Mouse (Mus musculus): ENCODE measurements around the gene Fbxo34.

The Fbxo34 gene

GRCm38 (mm10) chr14:47472743-47473546 lies 22.7 kb downstream of the Fbxo34 start:
- DNase-seq (ENCODE audit: low spot score): peak; percentile 61

GRCm38 (mm10) chr14:47473891-47474290 lies 23.7 kb downstream of the Fbxo34 start:
- no peak for DNase-seq (ENCODE audit: low spot score)

DNA sequence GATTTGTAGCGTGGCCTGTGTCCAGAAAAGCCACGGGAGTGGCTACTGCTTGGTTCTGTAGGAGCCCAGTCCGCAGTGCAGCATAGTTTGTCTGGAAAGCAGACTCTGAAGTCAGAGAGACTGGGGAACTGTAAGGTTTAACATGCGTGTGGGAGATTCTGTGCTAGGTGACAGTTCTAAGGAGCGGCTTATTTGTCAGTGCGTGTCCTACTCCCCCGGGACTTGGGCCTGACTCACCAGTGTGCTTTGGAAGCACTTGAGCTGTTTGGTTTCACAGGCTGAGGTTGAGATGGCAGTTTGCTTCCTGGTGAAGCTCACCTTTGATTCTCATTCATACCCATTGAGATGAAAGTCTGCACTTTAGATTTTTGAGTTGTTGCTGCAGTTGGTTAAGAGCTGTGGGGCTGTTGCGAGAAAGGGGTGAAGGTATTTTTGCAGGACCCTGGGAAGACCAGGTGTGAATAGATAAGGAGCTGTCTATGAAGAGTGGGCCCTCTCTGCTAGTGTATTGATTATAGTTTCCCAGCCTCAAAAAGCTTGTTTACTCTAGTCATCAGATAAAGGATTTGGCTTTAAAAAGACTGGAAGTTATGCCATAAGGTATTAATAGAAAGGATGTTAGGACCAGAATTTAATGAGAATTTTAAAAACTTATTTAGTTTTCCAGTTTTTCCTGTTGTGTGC lies 24.5 kb downstream of the Fbxo34 start:
- DNase-seq (ENCODE audit: low spot score): no peak

DNA sequence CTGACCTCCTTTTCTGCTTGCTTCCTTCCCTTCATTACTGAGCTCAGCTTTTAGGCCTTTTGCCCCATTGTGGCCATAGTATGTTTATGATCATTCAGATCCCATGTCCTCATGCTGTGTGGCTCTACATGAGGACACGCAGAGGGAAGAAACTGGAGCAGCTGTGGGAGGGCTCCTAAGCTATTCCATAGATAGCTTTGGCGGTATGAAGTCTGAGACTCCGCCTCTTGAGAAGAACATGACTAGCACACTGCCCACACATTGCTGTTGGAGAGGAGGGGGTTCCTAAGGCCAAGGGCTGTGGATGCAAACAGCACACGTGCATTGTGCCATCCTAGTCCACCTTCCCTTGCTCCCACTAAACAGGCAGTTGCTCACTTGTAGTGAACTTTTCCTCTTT lies 26.0 kb downstream of the Fbxo34 start:
- DNase-seq (ENCODE audit: low spot score): no peak

DNA sequence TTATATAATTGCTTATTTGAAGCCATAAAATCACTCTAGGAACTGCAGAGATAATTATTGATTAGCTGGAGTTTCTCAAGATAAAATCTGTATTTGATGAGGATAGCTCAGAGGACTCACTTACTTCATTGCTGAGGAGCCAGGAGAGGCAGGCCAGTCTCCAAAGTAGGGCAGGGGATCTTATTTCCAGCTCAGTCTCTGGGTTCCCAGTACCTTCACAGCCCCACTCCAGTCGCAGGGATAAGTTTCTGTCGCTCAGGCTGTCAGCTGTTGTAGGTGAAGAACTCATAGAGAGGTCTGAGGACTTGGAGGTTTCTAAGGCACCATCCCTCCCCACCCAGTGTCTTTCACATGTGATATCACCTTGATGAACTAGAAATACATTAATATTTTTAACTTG lies 27.5 kb downstream of the Fbxo34 start:
- DNase-seq (ENCODE audit: low spot score): no peak

DNA sequence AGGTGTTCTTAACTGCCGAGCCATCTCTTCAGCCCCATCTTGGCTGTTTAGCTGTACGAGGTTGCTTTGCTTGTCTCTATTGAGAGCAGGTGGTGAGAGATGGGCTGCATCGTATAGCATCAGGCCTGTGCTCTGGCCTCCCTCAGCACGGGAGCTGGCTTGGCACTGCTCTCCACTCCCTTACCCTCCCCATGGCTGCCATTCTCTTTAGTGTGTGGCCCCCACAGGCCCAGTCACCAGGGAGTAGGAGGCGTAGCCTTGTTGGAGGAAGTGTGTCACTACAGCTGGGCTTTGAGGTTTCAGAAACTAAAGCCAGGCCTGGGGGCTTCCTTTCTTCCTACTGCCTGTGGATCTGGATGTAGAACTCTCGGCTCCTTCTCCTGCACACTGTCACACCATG lies 32.0 kb downstream of the Fbxo34 start:
- no peak for DNase-seq (ENCODE audit: low spot score)

DNA sequence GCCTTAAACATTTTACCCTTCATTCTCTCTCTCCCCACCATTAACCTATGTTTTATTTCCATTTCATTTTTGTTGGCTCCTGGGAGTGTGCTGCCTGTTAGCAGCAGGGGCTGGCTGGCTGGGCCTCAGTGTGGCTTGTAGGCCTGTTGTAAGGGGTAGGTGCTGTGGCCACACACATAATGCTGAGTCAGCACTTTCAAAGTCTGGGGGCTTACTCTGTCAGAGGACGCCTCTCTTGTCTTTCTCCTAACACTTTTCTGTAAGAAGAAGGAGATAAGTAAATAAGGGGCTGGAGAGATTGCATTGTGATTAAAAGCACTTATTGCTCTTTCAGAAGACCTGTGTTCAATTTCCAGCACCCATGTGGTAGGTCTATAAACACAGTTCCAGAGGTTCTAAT lies 32.9 kb downstream of the Fbxo34 start:
- no peak for DNase-seq (ENCODE audit: low spot score)

GRCm38 (mm10) chr14:47488732-47489131 lies 38.5 kb downstream of the Fbxo34 start:
- no peak for DNase-seq (ENCODE audit: low spot score)

GRCm38 (mm10) chr14:47489310-47490097 lies 39.3 kb downstream of the Fbxo34 start:
- no peak for DNase-seq (ENCODE audit: low spot score)

GRCm38 (mm10) chr14:47490732-47491131 lies 40.5 kb downstream of the Fbxo34 start:
- no peak for DNase-seq (ENCODE audit: low spot score)

DNA sequence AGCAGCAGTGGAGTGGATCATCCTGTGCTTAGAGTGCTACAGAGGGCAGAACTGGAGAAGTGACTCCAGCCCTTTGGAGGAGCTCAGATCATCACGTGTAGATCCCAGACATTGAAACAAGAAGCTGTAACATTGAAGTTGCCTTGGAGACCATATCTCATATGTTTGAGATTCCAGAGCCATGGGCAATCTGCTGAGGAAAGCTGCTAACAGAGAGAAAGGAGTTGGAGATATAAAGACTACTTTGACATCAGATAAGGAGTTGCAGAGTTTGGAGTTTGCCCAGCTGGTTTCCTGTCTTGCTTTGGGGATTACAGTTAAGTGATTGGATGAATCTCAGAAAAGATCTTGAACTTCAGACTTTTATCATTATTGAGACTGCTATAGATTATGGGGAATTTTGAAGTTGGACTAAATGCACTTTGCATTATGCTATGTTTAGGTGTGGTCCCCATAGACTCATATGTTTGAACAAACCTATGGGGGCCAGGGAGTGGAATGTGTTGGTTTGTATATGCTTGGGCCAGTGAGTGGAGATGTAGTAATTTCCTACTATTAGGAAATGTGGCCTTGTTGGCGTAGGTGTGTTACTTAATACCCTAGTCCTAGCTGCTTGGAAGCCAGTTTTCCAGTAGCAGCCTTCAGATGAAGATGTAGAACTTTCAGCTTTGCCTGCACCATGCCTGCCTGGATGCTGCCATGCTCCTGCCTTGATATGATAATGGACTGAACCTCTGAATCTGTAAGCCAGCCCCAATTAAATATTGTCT lies 43.6 kb downstream of the Fbxo34 start:
- DNase-seq (ENCODE audit: low spot score): no peak

DNA sequence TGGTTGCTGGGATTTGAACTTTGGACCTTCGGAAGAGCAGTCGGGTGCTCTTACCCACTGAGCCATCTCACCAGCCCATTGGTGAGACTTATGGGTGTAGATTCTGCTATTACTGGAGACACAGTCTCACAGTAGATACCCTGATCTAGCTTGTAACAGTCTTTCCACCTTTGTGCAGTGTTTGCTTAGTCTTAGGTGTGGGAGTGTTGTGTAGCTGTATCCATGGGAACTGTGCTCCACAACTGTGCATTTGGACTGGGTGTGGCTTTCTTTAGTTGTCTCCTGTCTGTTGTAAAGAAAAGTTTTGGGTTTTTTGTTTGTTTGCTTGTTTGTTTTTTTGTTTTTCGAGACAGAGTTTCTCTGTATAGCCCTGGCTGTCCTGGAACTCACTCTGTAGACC lies 45.7 kb downstream of the Fbxo34 start:
- no peak for DNase-seq (ENCODE audit: low spot score)

DNA sequence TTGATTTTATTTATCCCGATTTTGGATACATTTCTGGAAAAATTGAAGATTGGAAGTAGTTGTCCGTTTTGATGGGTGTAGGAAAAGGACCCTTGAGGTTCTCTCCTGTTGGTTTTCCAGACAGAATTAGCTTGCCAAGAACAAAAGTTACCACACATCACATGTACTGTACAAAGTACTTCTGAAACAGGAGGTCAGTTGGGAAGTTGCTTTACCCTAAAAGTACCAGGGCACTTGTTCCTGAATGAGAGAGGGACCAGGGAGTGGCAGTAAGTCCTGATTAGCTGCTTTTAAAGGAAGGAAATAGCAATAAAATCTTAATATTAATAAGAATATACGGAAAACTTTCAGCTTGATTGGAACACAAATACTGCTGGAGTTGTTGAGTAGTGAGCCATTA lies 46.9 kb downstream of the Fbxo34 start:
- DNase-seq (ENCODE audit: low spot score): no peak

- no peak for DNase-seq (ENCODE audit: low spot score)
Measured at GRCm38 (mm10) chr14:47498632-47499031, 48.4 kb downstream of the Fbxo34 start.

DNA sequence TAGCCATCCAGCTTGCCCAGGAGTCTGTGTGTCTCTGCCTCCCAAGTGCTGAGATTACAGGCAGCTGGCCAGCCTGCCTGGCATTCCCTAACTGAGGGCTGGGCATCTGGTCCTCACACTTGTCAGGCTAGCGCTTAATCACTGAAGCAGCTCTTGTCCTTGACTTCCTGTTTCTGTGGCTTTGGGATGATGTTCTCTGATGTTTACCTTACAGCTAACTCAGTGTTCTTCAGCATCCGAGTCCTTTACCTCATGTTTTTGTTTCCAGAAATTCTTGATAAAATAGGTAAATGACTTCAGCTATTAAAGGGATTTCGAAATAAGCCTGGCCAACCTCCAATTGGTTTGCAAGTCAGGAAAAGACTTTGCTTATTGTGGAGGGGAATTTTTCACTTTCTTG lies 53.8 kb downstream of the Fbxo34 start:
- no peak for DNase-seq (ENCODE audit: low spot score)

DNA sequence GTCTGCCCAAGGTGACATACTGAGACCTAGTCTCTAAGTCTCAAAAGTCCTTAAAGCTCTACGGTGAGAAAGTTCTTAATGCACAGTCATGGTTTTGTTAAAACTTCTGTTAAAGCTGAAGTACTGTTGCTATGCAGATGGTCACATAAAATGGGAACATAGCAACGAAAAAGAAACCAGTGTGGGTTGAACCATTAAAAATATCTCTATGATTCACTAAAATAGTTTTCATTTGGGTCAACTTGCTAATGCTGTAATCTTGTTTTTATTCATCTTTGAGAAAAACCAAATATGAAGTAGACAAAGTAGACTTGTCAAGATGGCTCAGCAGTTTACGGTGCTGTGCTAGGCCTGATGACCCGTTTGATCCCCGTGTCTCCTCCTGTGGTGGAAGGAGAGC lies 56.5 kb downstream of the Fbxo34 start:
- DNase-seq (ENCODE audit: low spot score): no peak

- no peak for DNase-seq (ENCODE audit: low spot score)
Measured at GRCm38 (mm10) chr14:47508035-47508434, 57.8 kb downstream of the Fbxo34 start.

DNA sequence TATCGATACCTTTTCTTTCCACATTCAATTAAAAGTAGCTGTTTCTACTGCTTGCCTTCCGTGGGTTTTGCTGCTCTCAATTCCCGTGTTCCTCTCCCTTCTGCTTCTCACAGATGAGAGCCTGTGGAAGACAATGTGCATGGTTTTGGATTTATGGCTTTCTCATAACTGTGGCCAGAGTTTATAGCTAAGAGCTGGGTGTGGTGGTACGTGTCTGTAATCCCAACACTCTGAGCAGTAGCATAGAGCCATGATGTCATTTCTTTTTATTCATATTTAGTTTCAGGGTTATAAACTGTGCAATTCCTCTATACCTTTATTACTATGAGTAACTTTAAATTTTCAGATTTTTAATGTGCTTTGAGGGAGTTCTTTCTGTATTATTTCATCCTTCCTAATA lies 60.0 kb downstream of the Fbxo34 start:
- DNase-seq (ENCODE audit: low spot score): no peak

GRCm38 (mm10) chr14:47513606-47514005 lies 63.4 kb downstream of the Fbxo34 start:
- DNase-seq (ENCODE audit: low spot score): no peak

DNA sequence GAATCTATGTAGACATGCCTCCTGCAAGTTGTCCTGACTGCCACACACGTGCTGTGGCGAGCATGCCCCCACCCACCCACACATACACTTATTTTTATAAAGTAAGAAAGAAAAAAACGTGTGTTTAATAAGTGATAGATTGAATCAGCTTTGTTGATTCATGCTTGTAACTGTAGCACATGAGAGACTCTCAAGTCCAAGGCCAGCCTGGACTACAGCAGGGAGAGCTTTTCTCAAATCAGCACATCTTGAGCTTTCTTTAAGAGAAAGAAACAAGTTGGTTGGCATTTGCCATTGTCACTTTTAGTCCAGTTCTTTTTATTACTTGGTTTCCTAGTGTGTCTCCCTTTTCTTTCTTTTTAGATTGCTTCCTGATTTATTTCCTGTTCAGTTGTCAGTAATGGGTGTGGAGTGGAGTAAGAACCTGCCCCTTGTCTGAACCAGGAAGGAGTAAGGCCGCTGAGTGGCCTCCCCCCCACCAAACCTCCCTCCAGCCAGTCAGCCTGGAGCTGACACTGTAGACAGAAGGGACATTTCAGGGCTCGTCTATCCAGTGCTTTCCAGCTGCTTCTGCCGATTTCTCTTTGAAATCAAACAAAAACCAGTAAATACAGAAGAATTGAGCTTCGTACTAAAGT lies 64.7 kb downstream of the Fbxo34 start:
- no peak for DNase-seq (ENCODE audit: low spot score)

DNA sequence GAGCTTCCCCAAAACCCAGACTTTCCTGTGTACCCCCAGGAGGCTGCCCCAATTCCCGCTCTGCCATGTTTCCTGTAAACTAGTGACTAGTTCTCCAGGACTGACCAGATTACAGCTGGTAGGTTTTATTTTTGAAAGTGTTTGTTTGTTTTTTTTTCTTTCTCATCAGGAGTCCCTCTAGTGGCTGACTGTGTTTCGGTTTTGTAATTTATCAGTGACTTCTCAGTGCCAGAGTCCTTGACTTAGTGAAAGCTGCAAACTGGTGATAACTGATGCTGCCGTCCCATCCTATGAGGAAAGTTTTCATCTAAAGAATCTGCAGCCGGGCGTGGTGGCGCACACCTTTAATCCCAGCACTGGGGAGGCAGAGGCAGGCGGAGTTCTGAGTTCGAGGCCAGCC lies 65.4 kb downstream of the Fbxo34 start:
- DNase-seq (ENCODE audit: low spot score): no peak

DNA sequence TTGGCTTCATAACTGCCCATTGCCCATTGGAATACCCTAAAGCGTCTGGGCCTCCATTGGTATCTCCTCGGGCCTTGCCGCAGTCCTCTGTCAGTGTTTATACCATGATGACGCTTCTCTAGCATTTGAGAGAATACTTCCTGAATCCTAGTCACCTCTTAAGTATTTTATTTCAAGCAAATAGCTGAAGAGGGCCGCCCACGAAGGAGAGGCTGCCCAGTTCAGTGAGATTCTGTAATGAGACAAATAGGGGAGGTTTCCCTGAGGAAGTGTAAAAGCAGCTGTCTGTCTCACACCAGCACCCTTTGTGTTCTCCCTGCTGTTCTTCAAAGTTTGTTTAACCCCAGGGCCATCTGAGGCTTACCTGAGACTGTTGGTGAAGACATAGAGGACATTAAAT lies 66.5 kb downstream of the Fbxo34 start:
- DNase-seq (ENCODE audit: low spot score): no peak
